Mouse (Mus musculus) adrenal gland, postnatal 36 days (tissue): ENCODE results near the gene Chchd6. TPM values are rescaled to one million over a fixed set of nuclear protein-coding genes. Genes with fewer than 3 reads are reported as not detected.

ENCODE experiments used
- total RNA-seq, 2 experiments: library from RNA; stranded (reverse); gene quantifications; 2 replicates each; pipeline ENCODE4 v1.2.3; 2021

The Chchd6 gene
- total RNA-seq, 2 experiments from 2014 or later = 27.2 to 37.5 TPM

Other genes with a start within 250 kb of the Chchd6 start
- gene Plxna1, start 233.0 kb downstream of the Chchd6 start, total RNA-seq = 10 to 100 TPM; 55.0 to 98.6 TPM
- gene Txnrd3, start 48.3 kb upstream of the Chchd6 start, total RNA-seq = 10 to 100 TPM in 1 of 2 experiments, 1 to 10 TPM in 1; 9.4 to 15.5 TPM
- not detected for gene Vmn1r40, start 111.9 kb upstream of the Chchd6 start, total RNA-seq
- gene Vmn1r41, start 145.1 kb upstream of the Chchd6 start, total RNA-seq = not detected